Mouse (Mus musculus) mouse embryonic stem cell (cell line): ENCODE results near the gene Ankrd17.
"Not testable (repeated sequence)": the region's sequence is repeated elsewhere in the genome, so short reads cannot be mapped to it uniquely, and the experiment has no call there.

Source experiments
- in situ Hi-C, 2 experiments: fragments of 300-500 bp; cut with MboI; formaldehyde crosslinking; loops; 1 replicate in 1 of 2; 3 replicates in 1 of 2; pipeline ENCODE4 v1.14.3; 2019 to 2020; ENCODE audit warnings: low sequenced_read_pairs in 2 of 2, low pct_unique_long_range_greater_than_20kb in 1 of 2, mixed read lengths in 1 of 2; ENCODE audit not compliant: unreplicated experiment in 1 of 2

Gene Ankrd17

DNA sequence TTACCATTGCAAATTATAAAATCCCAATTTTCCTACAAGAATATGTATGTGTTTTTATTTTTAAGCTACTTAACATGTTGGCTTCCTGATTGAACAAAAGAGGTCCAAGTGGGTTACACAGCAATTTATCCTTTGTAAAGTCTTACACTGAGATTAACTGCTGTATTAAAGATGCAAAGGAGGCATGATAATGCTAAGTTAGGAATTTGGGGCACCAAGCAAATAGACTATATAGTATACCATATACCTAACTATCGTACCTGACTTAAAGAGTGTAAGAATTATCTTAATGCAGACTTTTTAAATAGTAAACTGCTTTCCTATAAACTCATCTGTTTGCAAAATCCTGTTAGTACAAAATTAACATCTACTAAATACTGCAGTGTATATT is 26.4 kb downstream of the Ankrd17 start:
- in situ Hi-C loops, result no loop called here

DNA sequence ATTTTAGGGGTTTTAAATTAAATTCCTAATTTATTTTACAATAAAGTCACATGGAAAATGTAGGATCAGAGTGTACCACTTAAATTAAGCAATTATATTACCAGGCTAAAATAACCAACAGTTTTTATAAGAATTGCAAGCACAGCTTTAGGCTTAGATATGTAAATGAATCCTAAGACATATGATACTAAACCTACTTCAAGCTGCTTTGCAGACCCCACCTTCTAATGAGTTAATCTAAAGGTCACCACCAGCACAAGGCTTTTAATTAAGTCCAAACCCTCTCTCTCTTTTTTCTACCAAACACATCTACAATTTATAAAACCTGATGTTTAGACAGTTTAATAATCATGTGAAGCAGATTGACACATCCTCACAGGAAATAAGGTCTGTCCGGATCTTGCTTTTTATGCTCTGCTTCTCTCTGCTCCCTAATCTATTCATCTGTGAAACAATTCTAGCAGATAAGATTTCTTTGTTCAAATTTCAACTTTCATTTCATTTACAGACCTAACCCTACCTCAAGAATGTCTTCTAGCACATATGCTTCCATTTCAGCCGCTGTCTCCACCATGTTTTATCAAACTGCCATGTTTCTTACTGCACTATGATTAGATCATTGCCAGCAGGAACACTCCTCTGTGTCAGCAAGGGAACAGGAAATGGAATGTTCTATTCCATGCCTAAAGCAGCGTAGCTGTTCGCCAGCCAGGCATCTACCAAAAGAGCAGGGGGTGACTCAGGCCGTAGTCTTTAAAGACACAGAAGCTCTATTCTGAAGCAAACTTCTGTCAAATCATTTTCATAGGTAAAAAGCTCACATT is 27.0 kb downstream of the Ankrd17 start:
- in situ Hi-C loops, result no loop called here

DNA sequence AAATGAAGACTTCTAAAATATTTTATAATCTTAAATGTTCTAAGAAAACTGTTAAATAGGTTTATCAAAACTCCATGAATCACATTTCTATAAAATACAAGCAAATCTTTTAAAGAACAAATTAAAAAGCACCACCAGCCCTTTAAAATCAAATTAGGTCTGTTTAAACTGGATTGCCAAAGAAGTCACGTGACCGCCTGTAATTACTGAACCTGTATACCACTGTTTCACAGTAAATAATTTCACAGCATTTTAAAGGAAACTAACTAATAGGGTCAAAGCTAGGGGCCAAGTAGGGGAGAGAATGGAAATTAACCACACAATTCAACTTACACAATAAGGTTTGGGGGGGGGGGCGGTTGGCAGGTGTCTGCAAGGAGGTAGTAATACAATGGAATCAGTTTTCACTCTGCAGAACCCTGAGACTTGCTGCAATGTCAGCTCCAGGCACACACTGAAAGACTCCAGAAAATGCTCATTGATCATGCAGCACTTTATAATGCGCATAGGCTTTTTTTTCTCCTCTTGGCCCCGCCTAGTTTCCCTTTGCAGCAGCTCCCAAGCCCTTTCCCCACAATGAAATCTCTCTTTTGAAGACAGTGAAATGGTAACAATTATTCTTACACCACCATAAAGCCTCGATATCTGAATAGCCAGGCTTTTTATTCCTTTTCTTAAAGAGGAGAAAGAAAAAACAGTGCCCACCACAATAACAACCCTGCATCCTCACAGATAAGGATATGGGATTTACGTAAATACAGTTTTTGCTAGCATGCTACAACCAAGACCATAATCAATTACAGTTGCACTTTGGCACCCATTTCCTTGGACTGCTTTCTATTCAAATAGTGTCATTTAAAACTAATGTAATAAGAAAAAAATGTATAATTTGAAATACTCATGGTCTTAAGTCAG is 27.9 kb downstream of the Ankrd17 start:
- in situ Hi-C loops, result no loop called here

DNA sequence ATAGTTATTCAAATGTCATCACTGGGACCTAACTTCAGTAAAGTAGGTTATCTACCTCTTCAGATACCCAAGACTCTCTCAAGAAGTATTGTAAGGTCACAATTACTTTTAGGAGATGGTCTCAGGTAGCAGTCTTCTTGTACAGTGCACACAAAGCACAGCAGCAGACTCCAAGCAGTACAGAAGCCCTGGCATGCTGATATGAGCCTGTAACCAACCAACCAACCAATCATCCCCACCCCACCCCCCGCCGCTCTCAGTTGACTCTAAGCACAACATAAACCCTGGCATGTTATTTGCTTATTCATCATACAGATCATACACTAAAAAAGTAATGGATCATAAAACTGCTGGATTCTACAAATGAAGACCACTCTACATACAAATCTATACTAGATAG is 33.9 kb downstream of the Ankrd17 start:
- in situ Hi-C loops, result no loop called here

DNA sequence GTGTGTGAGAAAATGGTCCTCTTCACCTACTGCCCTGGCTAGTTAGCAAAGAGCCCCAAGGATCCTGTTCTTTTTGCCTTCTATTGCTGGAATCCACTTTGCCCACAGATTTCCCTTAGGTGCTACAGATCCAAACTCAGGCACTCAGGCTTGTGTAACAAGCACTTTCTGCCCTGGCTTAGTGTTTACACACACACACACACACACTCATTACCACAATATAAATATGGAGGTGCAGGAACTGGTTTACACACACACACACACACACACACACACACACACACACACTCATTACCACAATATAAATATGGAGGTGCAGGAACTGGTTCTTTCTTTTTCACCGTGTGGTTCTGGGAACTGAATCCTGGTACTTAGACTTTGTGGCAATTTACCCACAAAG is 35.3 kb downstream of the Ankrd17 start:
- in situ Hi-C loops, result no loop called here

DNA sequence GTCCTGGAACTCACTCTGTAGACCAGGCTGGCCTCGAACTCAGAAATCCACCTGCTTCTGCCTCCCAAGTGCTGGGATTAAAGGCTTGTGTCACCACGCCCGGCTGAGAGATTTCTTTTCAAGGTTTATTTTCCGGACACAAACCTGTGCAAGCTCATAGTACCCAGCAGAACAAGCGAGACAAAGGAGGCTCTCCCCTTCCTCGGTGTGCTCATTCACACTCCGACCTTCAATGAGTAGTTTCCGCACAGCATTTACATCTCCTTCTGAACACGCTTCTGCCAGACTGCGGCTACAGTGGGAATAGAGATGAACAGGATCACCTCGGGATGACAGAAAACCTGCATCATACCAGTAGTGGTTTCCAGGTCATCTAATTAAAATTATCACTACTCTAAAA is 68.0 kb downstream of the Ankrd17 start:
- in situ Hi-C loops, result no loop called here

DNA sequence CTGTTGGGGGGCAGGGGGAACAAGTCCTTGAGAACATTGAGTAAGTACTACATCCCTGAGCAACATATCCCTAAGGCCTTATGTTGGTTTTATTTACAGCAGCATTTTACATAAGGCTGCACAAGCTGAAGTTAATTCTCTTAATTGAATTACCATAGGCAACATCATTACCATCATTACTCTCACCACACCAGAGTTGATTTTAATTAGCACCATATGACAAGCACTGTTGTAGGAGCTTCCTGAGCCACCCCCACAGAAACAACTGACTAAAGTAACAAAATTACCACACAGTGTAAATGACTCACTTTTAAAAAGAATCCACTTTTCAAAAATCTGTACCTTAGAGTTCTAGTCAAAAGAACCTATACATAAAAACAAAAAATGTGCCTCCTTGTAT is 76.5 kb downstream of the Ankrd17 start:
- in situ Hi-C loops, result no loop called here

DNA sequence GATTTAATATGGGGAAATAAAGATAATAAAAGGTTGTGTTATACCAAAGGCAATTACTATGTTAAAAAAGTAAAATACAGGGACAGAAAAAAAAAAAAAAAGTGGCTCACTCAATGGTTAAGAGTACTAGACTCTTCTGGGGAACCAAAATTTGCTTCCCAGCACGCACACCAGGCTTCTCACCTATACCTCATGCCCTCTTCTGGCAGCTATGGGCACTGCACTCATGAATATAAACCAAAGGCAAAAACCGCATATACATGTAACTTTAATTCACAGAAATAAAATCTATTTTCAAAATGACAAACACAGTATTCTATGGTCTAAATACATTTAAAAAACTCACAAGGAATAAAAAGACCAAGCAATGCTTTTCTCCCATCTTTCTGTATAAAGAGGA is 79.8 kb downstream of the Ankrd17 start:
- in situ Hi-C loops, result no loop called here

DNA sequence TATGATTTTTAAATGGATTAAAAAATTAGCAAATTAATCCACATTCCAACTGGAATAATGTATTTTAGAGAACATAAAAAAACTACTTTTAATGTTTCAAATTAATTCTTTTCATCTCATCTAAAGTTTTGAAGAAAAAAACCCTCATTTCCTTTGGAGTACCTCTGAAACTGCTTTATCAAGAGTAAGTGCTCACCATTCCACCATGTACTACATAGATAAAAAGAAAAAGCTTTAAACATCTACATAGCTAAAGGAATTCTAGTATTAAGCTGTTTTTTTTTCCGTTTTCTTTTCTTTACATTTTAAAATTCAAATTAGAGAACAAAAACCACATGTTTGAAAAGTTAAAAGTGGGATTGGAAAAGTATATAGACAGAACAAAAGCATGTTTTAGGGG is 86.3 kb downstream of the Ankrd17 start:
- in situ Hi-C loops, result no loop called here

DNA sequence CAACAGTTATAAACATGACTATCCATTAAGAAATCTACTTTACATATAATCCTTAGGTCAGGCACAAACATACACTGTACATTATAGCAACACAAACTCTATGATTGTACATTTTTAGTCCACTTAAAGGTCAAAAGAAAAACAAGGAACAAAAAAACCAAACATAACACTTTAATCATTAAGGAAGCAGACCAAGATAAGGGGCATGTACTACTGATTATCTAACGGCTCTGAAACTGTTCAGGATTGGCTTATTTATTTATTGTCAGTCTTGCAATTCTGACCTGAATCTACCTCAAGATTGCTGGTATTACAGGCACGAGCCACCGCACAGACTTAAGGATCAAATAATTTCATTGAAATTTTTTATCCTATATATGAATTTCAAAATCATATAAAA is 87.0 kb downstream of the Ankrd17 start:
- in situ Hi-C loops, result no loop called here

DNA sequence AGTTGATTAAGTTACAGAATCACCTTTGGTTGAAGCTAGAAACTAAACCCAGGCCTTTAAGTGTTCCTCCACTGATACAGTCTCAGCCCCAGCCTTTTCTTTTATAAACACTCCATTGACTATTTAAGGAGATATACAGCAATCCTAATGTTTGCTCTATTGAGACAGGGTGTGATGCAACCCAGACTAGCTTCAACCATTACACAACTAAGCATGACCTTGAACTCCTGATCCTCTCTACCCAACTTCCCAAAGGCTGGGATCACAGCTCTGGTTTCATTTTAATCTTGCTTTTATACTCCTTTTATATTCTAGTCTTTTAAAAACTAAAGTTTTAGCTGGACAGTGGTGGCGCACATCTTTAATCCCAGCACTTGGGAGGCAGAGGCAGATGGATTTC is 88.9 kb downstream of the Ankrd17 start:
- in situ Hi-C loops, result no loop called here

DNA sequence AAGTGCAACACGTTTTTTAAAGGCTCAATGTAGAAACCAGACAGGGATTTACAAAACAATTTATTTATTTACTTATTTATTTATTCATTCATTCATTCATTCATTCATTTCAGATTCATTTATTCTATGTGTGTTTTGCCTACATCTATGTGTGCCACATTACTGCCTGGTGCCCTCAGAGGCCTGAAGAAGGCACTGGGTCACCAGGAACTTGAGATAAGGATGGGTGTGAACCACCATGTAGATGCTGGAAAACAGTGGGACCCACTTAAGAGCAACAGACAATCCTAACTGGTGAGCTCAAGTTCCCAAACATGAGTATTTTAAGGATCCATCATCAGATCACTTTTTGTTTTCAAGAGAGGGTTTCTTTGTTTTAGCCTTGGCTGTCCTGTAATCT is 91.6 kb downstream of the Ankrd17 start:
- in situ Hi-C loops, result no loop called here

DNA sequence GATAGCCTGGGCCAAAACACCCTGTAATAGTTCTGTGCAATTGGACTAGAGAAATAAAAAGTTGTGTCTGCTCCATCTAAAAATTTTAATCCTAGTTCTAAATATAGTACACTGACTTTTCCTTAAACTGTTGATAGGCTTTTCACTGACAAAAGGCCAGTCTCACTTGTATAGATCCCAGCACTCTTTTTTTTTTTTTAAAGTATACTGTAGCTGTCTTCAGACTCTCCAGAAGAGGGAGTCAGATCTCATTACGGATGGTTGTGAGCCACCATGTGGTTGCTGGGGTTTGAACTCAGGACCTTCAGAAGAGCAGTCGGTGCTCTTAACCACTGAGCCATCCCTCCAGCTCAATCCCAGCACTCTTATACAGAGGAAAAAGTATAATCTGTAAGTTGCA is 104.1 kb downstream of the Ankrd17 start:
- in situ Hi-C loops, result not testable (repeated sequence)

DNA sequence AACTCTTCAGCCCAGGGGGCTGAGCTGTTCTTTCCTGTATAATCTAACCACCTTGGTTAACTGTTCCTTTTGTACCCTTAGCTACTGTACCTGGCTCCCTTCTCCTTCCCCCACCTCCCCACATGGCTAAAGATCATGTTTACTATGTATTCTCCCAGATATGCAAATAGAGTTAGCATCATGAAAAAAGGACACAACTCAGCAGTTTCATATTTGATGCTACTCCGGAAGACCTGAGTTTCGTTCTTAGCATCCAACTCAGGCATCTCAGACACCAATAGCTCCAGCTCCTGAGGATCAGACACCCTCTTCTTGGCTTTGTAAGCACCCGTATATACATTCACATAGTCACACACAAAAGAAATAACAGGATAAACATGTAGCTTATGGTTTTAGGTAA is 109.4 kb downstream of the Ankrd17 start:
- in situ Hi-C loops, result no loop called here

DNA sequence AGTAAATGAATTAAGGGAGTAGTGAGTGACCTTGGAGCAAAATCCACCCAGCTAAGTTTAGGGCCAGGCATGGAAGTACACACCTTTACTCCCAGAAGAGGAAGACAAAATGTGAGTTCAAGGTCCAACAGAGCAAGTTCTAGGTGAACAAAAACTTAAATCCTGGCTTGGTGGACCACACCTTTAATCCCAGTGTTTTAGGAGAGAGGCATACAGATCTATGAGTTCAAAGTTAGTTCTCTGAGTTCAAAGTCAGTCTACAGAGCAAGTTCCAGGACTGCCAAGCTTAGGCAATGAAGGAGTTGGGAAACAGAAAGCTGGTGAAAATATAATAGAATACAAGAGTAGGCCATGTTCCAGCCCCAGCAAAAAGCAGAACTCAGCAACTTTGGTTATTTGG is 118.9 kb downstream of the Ankrd17 start:
- in situ Hi-C loops, result no loop called here

DNA sequence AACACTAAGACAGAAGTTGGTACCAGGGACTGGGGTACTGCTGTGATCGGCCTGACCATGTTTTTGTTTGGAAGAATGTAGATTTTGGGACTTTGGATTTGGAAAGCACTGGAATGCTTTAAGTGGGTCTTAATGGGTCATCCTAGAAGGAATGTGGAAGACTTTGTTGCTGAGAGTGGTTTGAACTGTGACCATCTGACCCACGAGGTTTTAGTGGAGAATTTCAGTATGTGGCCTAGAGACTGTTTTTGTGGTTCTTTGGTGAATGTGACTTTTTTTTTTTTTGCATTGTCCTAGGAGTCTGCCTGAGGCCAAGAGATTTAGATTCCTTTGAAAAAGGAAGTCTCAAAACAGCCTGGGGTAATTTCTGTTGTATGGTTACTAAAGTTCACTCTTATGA is 119.4 kb downstream of the Ankrd17 start:
- in situ Hi-C loops, result no loop called here

DNA sequence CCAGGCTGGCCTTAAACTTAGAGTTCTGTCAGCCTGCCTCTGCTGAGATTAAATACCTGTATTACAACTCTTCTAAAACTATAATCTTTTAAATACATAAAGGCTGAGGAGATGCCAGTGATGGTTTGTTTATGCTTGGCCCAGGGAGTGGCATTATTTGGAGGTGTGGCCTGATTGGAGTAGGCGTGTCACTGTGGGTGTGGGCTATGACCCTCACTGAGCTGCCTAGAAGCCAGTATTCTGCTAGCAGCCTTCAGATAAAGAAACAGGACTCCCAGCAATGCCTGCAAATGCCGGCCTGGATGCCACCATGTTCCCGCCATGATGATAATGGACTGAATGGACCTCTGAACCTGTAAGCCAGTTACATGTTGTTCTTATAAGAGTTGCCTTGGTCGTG is 119.8 kb downstream of the Ankrd17 start:
- in situ Hi-C loops, result no loop called here

DNA sequence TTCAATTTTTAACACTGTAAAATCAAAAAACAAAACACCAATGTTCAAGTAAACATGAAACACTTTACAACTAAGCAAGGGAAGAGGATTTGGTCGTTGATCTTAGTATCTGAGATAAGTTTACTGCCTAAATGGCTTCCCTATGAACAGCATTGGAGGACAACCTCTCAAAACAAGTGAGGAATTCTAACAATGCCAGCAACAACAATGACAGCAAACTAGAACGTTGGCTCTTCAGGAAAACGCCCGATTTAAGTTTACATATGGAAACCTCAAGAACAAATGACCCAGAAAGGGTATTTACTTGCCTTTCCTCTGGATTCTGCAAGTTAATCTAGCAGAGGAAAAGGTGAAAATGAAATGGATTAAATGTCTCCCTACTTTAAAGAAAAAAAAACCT is 121.0 kb downstream of the Ankrd17 start:
- in situ Hi-C loops, result no loop called here

DNA sequence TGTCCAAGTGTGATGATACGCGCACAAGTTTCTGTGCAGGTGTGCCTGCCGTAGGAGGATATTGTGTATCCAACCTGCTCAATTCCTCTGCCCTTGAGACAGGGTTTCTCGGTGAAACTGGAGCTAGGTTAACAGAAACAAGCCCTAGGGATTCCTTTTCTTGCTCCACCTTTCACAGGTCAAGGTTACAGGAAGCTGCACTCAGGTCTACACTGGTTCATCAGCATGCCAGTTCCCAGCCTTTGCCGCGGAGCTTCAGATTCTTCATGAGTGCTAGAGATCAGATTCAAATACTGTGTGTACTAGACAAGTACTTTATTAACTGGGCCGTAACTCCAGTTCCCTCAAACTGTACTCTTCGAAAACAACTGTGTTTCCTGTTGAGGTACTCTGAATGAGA is 131.2 kb downstream of the Ankrd17 start:
- in situ Hi-C loops, result no loop called here

DNA sequence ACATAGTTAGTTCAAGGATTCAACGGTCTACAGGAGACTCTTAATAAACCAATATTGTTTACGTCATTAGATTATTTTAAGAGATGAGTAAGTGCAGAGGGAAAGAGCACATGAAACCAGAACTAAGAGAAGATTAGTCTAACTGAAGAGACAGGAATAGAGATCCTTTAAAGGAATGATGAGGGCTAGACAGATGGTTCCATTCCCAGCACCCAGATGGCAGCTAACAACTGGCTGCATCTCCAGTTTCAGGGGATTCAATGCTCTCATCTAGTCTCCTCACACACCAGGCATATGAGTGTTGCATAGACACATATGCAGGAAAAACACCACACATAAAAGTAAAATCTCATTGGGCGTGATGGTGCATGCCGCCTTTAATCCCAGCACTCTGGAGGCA is 133.1 kb downstream of the Ankrd17 start:
- in situ Hi-C loops, result no loop called here
